Mouse (Mus musculus) MEL (cell line): ENCODE measurements around the gene Olfr67. TPM values are rescaled to one million over a fixed set of nuclear protein-coding genes. Genes with fewer than 3 reads are reported as not detected.

Experiments
- DNase-seq: peaks from one replicate; pipeline ENCODE4 v3.0.0; 2011; ENCODE audit warnings: low read depth, low spot score
- H3K27ac ChIP-seq: 2 replicates; pipeline ENCODE4 v1.5.1; 2012; ENCODE audit warnings: low read depth, mild to moderate bottlenecking, control low read depth, low read length, moderate library complexity; ENCODE audit not compliant: control insufficient read depth
- H3K27me3 ChIP-seq, 2 experiments: fragments of 150-350 bp in 1 of 2; sonication (generic) in 1 of 2; 2 replicates each; pipeline ENCODE4 v1.6.1; 2012; ENCODE audit warnings: low read length in 2 of 2, mild to moderate bottlenecking in 2 of 2, improper control_type of control experiment in 1 of 2, moderate library complexity in 1 of 2; ENCODE audit not compliant: insufficient read depth in 2 of 2, control insufficient read depth in 1 of 2
- H3K36me3 ChIP-seq, 2 experiments: 2 replicates each; pipeline ENCODE4 v1.6.1; 2012 to 2014; ENCODE audit warnings: low read length in 2 of 2, improper control_type of control experiment in 1 of 2, inconsistent platforms in 1 of 2, mild to moderate bottlenecking in 1 of 2; ENCODE audit not compliant: insufficient read depth in 2 of 2, control insufficient read depth in 1 of 2
- H3K4me1 ChIP-seq, 2 experiments: fragments of 150-350 bp in 1 of 2; sonication (generic) in 1 of 2; 2 replicates each; pipeline ENCODE4 v1.6.1; 2012; ENCODE audit warnings: low read length in 2 of 2, improper control_type of control experiment in 1 of 2, mild to moderate bottlenecking in 1 of 2; ENCODE audit not compliant: insufficient read depth in 2 of 2, control insufficient read depth in 1 of 2
- H3K4me3 ChIP-seq, 2 experiments: fragments of 150-350 bp in 1 of 2; sonication (generic) in 1 of 2; 2 replicates each; pipeline ENCODE4 v1.5.1; 2012; ENCODE audit warnings: low read depth in 2 of 2, low read length in 2 of 2, mild to moderate bottlenecking in 2 of 2, moderate library complexity in 2 of 2, control low read depth in 1 of 2, improper control_type of control experiment in 1 of 2; ENCODE audit not compliant: control insufficient read depth in 1 of 2, insufficient read depth in 1 of 2
- H3K79me2 ChIP-seq: 2 replicates; pipeline ENCODE4 v1.6.1; 2012; ENCODE audit warnings: mild to moderate bottlenecking, low read length, moderate library complexity; ENCODE audit not compliant: control insufficient read depth, poor library complexity, insufficient read depth
- H3K9ac ChIP-seq: 2 replicates; pipeline ENCODE4 v1.6.1; 2012; ENCODE audit warnings: low read depth, mild to moderate bottlenecking, control low read depth, low read length, moderate library complexity; ENCODE audit not compliant: control insufficient read depth, poor library complexity, severe bottlenecking
- H3K9me3 ChIP-seq: fragments of 150-350 bp; sonication (generic); replicated peaks from 2 replicates; pipeline ENCODE4 v1.6.1; 2012; ENCODE audit warnings: mild to moderate bottlenecking, low read length, improper control_type of control experiment, moderate library complexity; ENCODE audit not compliant: insufficient read depth
- BHLHE40 ChIP-seq: IDR thresholded peaks from 2 replicates; pipeline ENCODE4 v1.6.1; 2012; ENCODE audit warnings: low read depth, mild to moderate bottlenecking, inconsistent platforms, low read length, improper control_type of control experiment, borderline replicate concordance
- CHD1 ChIP-seq: IDR thresholded peaks from 2 replicates; pipeline ENCODE4 v1.6.1; 2012; ENCODE audit warnings: low read depth, mild to moderate bottlenecking, inconsistent platforms, low read length, improper control_type of control experiment
- CHD2 ChIP-seq: IDR thresholded peaks from 2 replicates; pipeline ENCODE4 v1.6.1; 2011; ENCODE audit warnings: low read length, improper control_type of control experiment
- CTCF ChIP-seq, 3 experiments: IDR thresholded peaks in 2 of 3; conservative IDR thresholded peaks in 1 of 3; 2 replicates each; pipeline ENCODE4 v1.5.1; 2011 to 2012; ENCODE audit warnings: low read length in 3 of 3, low read depth in 2 of 3, mild to moderate bottlenecking in 2 of 3, improper control_type of control experiment in 1 of 3, inconsistent platforms in 1 of 3, mixed read lengths in 1 of 3, moderate library complexity in 1 of 3; ENCODE audit not compliant: control insufficient read depth in 1 of 3, insufficient read depth in 1 of 3, poor library complexity in 1 of 3, severe bottlenecking in 1 of 3
- E2F4 ChIP-seq: IDR thresholded peaks from 2 replicates; pipeline ENCODE4 v1.6.1; 2011; ENCODE audit warnings: low read depth, low read length, improper control_type of control experiment, borderline replicate concordance
- ELF1 ChIP-seq: IDR thresholded peaks from 2 replicates; pipeline ENCODE4 v1.6.1; 2014; ENCODE audit warnings: low read depth, mild to moderate bottlenecking, inconsistent platforms, low read length, improper control_type of control experiment, moderate library complexity
- EP300 ChIP-seq, 2 experiments: IDR thresholded peaks; 2 replicates each; pipeline ENCODE4 v1.6.1; 2011; ENCODE audit warnings: improper control_type of control experiment in 2 of 2, low read length in 2 of 2, low read depth in 1 of 2, mild to moderate bottlenecking in 1 of 2
- ETS1 ChIP-seq: IDR thresholded peaks from 2 replicates; pipeline ENCODE4 v1.6.1; 2012; ENCODE audit warnings: low read depth, mild to moderate bottlenecking, inconsistent platforms, low read length, improper control_type of control experiment, moderate library complexity
- GABPA ChIP-seq: IDR thresholded peaks from 2 replicates; pipeline ENCODE4 v1.6.1; 2012; ENCODE audit warnings: low read depth, mild to moderate bottlenecking, inconsistent platforms, low read length, improper control_type of control experiment, moderate library complexity
- GATA1 ChIP-seq: IDR thresholded peaks from 2 replicates; pipeline ENCODE4 v1.6.1; 2011; ENCODE audit warnings: low read depth, low read length, improper control_type of control experiment
- HCFC1 ChIP-seq: IDR thresholded peaks from 2 replicates; pipeline ENCODE4 v1.6.1; 2012; ENCODE audit warnings: low read depth, mild to moderate bottlenecking, inconsistent platforms, low read length, improper control_type of control experiment, moderate library complexity
- JUND ChIP-seq: IDR thresholded peaks from 2 replicates; pipeline ENCODE4 v1.6.1; 2011; ENCODE audit warnings: low read depth, mild to moderate bottlenecking, improper control_type of control experiment, low read length
- KAT2A ChIP-seq: conservative IDR thresholded peaks from 2 replicates; pipeline ENCODE4 v1.6.1; 2012; ENCODE audit warnings: low read depth, low read length, improper control_type of control experiment, inconsistent platforms
- MAFK ChIP-seq: IDR thresholded peaks from 2 replicates; pipeline ENCODE4 v1.6.1; 2011; ENCODE audit warnings: low read depth, mild to moderate bottlenecking, low read length, improper control_type of control experiment, borderline replicate concordance
- MAX ChIP-seq: IDR thresholded peaks from 2 replicates; pipeline ENCODE4 v1.6.1; 2011; ENCODE audit warnings: low read length, improper control_type of control experiment
- MAZ ChIP-seq: IDR thresholded peaks from 2 replicates; pipeline ENCODE4 v1.6.1; 2012; ENCODE audit warnings: low read depth, mild to moderate bottlenecking, inconsistent platforms, low read length, improper control_type of control experiment
- MEF2A ChIP-seq: IDR thresholded peaks from 2 replicates; pipeline ENCODE4 v1.6.1; 2014; ENCODE audit warnings: low read depth, mild to moderate bottlenecking, inconsistent platforms, low read length, improper control_type of control experiment; ENCODE audit not compliant: poor library complexity, insufficient replicate concordance, severe bottlenecking; ENCODE audit errors: extremely low read depth
- MXI1 ChIP-seq: IDR thresholded peaks from 2 replicates; pipeline ENCODE4 v1.6.1; 2011; ENCODE audit warnings: mild to moderate bottlenecking, low read depth, low read length, improper control_type of control experiment
- MYC ChIP-seq: IDR thresholded peaks from 2 replicates; pipeline ENCODE4 v1.6.1; 2011; ENCODE audit warnings: low read depth, mild to moderate bottlenecking, low read length, improper control_type of control experiment, moderate library complexity
- NELFE ChIP-seq: IDR thresholded peaks from 2 replicates; pipeline ENCODE4 v1.6.1; 2011; ENCODE audit warnings: low read depth, low read length, improper control_type of control experiment
- NRF1 ChIP-seq: IDR thresholded peaks from 2 replicates; pipeline ENCODE4 v1.6.1; 2014; ENCODE audit warnings: low read depth, mild to moderate bottlenecking, inconsistent platforms, low read length, improper control_type of control experiment, moderate library complexity; ENCODE audit not compliant: poor library complexity, insufficient read depth, severe bottlenecking
- POLR2A ChIP-seq, 2 experiments: IDR thresholded peaks; 2 replicates each; pipeline ENCODE4 v1.6.1; 2011 to 2012; ENCODE audit warnings: low read length in 2 of 2, mild to moderate bottlenecking in 2 of 2, control low read depth in 1 of 2, improper control_type of control experiment in 1 of 2, low read depth in 1 of 2, moderate library complexity in 1 of 2; ENCODE audit not compliant: control insufficient read depth in 1 of 2, insufficient read depth in 1 of 2, poor library complexity in 1 of 2
- POLR2AphosphoS2 ChIP-seq: IDR thresholded peaks from 2 replicates; pipeline ENCODE4 v1.6.1; 2011; ENCODE audit warnings: low read length, improper control_type of control experiment
- POLR2AphosphoS5 ChIP-seq: IDR thresholded peaks from 2 replicates; pipeline ENCODE4 v1.6.1; 2012; ENCODE audit warnings: low read depth, borderline replicate concordance, mild to moderate bottlenecking, inconsistent platforms, low read length, moderate library complexity, mixed read lengths
- RAD21 ChIP-seq: IDR thresholded peaks from 2 replicates; pipeline ENCODE4 v1.6.1; 2011; ENCODE audit warnings: mild to moderate bottlenecking, low read depth, low read length, improper control_type of control experiment
- RCOR1 ChIP-seq: IDR thresholded peaks from 2 replicates; pipeline ENCODE4 v1.6.1; 2012; ENCODE audit warnings: low read depth, mild to moderate bottlenecking, inconsistent platforms, low read length, improper control_type of control experiment
- SIN3A ChIP-seq: IDR thresholded peaks from 2 replicates; pipeline ENCODE4 v1.6.1; 2012; ENCODE audit warnings: low read length, improper control_type of control experiment, inconsistent platforms
- TAL1 ChIP-seq: IDR thresholded peaks from 2 replicates; pipeline ENCODE4 v1.6.1; 2012; ENCODE audit warnings: mild to moderate bottlenecking, inconsistent platforms, low read length, moderate library complexity, mixed read lengths
- TBP ChIP-seq: IDR thresholded peaks from 2 replicates; pipeline ENCODE4 v1.8.0; 2011; ENCODE audit warnings: low read depth, low read length, improper control_type of control experiment
- TCF12 ChIP-seq: IDR thresholded peaks from 2 replicates; pipeline ENCODE4 v1.6.1; 2014; ENCODE audit warnings: low read depth, mild to moderate bottlenecking, inconsistent platforms, low read length, improper control_type of control experiment, moderate library complexity
- UBTF ChIP-seq: IDR thresholded peaks from 2 replicates; pipeline ENCODE4 v1.6.1; 2012; ENCODE audit warnings: low read depth, mild to moderate bottlenecking, inconsistent platforms, low read length, improper control_type of control experiment, moderate library complexity, borderline replicate concordance; ENCODE audit not compliant: insufficient read depth
- USF1 ChIP-seq: IDR thresholded peaks from 2 replicates; pipeline ENCODE4 v1.6.1; 2014; ENCODE audit warnings: low read depth, mild to moderate bottlenecking, inconsistent platforms, low read length, improper control_type of control experiment, moderate library complexity
- USF2 ChIP-seq, 2 experiments: IDR thresholded peaks; 2 replicates each; pipeline ENCODE4 v1.6.1; 2011 to 2012; ENCODE audit warnings: improper control_type of control experiment in 2 of 2, low read length in 2 of 2, borderline replicate concordance in 1 of 2, inconsistent platforms in 1 of 2, low read depth in 1 of 2, mild to moderate bottlenecking in 1 of 2; ENCODE audit not compliant: insufficient read depth in 1 of 2
- ZC3H11A ChIP-seq: IDR thresholded peaks from 2 replicates; pipeline ENCODE4 v1.6.1; 2012; ENCODE audit warnings: low read depth, mild to moderate bottlenecking, inconsistent platforms, low read length, improper control_type of control experiment
- ZKSCAN1 ChIP-seq: IDR thresholded peaks from 2 replicates; pipeline ENCODE4 v1.6.1; 2012; ENCODE audit warnings: low read depth, mild to moderate bottlenecking, inconsistent platforms, low read length, improper control_type of control experiment, moderate library complexity
- ZMIZ1 ChIP-seq: IDR thresholded peaks from 2 replicates; pipeline ENCODE4 v1.6.1; 2012; ENCODE audit warnings: low read depth, mild to moderate bottlenecking, inconsistent platforms, low read length, improper control_type of control experiment, moderate library complexity
- ZNF384 ChIP-seq: IDR thresholded peaks from 2 replicates; pipeline ENCODE4 v1.6.1; 2012; ENCODE audit warnings: low read depth, mild to moderate bottlenecking, inconsistent platforms, low read length, improper control_type of control experiment
- polyA plus RNA-seq, 2 experiments: library from polyadenylated mRNA; stranded (reverse) in 1 of 2; unstranded in 1 of 2; fragments of >175 nt in 1 of 2; fragments of >200 nt in 1 of 2; gene quantifications; 2 replicates each; pipeline versions ENCODE4 v1.2.1 to v1.2.4; 2012; ENCODE audit warnings: low replicate concordance in 2 of 2, low read depth in 1 of 2; ENCODE audit not compliant: insufficient read length in 2 of 2, insufficient read depth in 1 of 2, missing spikeins in 1 of 2
- total RNA-seq: library from RNA; depleted of rRNA; stranded (reverse); fragments of 300-350 nt; gene quantifications from 2 replicates; pipeline ENCODE4 v1.2.3, GENCODE M21; 2012

Gene Olfr67
- total and polyA plus RNA-seq, 3 experiments, result not detected

- Histone ChIP-seq H3K27me3 (no peaks in the 10 kb centered on the region), H3K36me3 (peaks cover 0 to 31% of the 10 kb centered on the region in 2 experiments; a peak in 2 of 4 replicates), H3K4me1 (peaks cover 23 to 26% of the 10 kb centered on the region in 2 experiments), H3K27ac (peak overlapping the region; percentile 98), H3K9me3 (no peaks in the 10 kb centered on the region), H3K79me2 (no peaks in the 10 kb centered on the region), H3K4me3 (no peak overlapping the region), H3K9ac (peak overlapping the region; percentile 14; the same call in 1 of the 2 replicates)
- DNase-seq, result peak; percentile 81
- TF ChIP-seq RAD21 (no peak), MYC (peak; percentile 75), TBP (no peak), UBTF (no peak), RCOR1 (peak; percentile 48), USF1 (no peak), GABPA (no peak), HCFC1 (no peak), MEF2A (no peak), SIN3A (peak; percentile 62; the same call in 1 of the 2 replicates), BHLHE40 (no peak), ETS1 (peak; percentile 77), USF2 (IDR thresholded peaks at IDR 0.05; ENCODE audit: borderline replicate concordance in 1 of 2, insufficient read depth in 1 of 2, low read depth in 1 of 2, low read length in 2 of 2) (no peak), ZKSCAN1 (no peak), CHD2 (no peak), CHD1 (no peak; the same call in 1 of the 2 replicates), EP300 (IDR thresholded peaks at IDR 0.05; ENCODE audit: low read depth in 1 of 2, low read length in 2 of 2) (peak; percentile 50 to 72), MAX (peak; percentile 18; the same call in 1 of the 2 replicates), CTCF (IDR thresholded peaks at IDR 0.05 in 2 of 3, conservative IDR thresholded peaks at IDR 0.05 in 1 of 3; ENCODE audit: control insufficient read depth in 1 of 3, insufficient read depth in 1 of 3, low read depth in 2 of 3, low read length in 3 of 3, poor library complexity in 1 of 3, severe bottlenecking in 1 of 3) (no peak), NELFE (no peak), ZC3H11A (no peak), ELF1 (no peak), NRF1 (no peak), ZMIZ1 (no peak), GATA1 (peak; percentile 38; the same call in 1 of the 2 replicates), MAFK (0 out of 2 replicates have a peak, but pooled peaks have one; percentile 14), POLR2AphosphoS2 (no peak), JUND (no peak), POLR2AphosphoS5 (no peak; the same call in 1 of the 2 replicates), E2F4 (no peak), MXI1 (peak; percentile 67; the same call in 1 of the 2 replicates), KAT2A (no peak), TCF12 (peak; percentile 56; the same call in 1 of the 2 replicates), TAL1 (peak; percentile 52; the same call in 1 of the 2 replicates), ZNF384 (no peak), MAZ (no peak), POLR2A (IDR thresholded peaks at IDR 0.05; ENCODE audit: control insufficient read depth in 1 of 2, insufficient read depth in 1 of 2, low read depth in 1 of 2, low read length in 2 of 2, poor library complexity in 1 of 2) (no peak)
These were observed 18.7 kb upstream of the Olfr67 start for GRCm38 (mm10) chr7:103810296-103810695.
